Mouse (Mus musculus): ENCODE data around the gene Copb1.

GRCm38 (mm10) chr7:114214385-114214784, 40.1 kb downstream of the Copb1 start:
- TF ChIP-seq MAZ (IDR thresholded peaks at IDR 0.05; ENCODE audit: low read depth, low read length) (no peak), POLR2AphosphoS2 (IDR thresholded peaks at IDR 0.05; ENCODE audit: low read length) (no peak), CHD2 (IDR thresholded peaks at IDR 0.05; ENCODE audit: low read length) (no peak), USF1 (IDR thresholded peaks at IDR 0.05; ENCODE audit: low read depth, low read length) (no peak), POLR2A (IDR thresholded peaks at IDR 0.05; ENCODE audit: control insufficient read depth in 1 of 2, insufficient read depth in 1 of 2, low read depth in 1 of 2, low read length in 2 of 2, poor library complexity in 1 of 2) (no peak), RCOR1 (IDR thresholded peaks at IDR 0.05; ENCODE audit: low read depth, low read length) (no peak), EP300 (IDR thresholded peaks at IDR 0.05; ENCODE audit: low read depth in 1 of 2, low read length in 2 of 2) (no peak), CTCF (IDR thresholded peaks at IDR 0.05 in 2 of 3, conservative IDR thresholded peaks at IDR 0.05 in 1 of 3; ENCODE audit: control insufficient read depth in 1 of 3, insufficient read depth in 1 of 3, low read depth in 2 of 3, low read length in 3 of 3, poor library complexity in 1 of 3, severe bottlenecking in 1 of 3) (no peak), ZC3H11A (IDR thresholded peaks at IDR 0.05; ENCODE audit: low read depth, low read length) (no peak), ELF1 (IDR thresholded peaks at IDR 0.05; ENCODE audit: low read depth, low read length) (no peak), USF2 (IDR thresholded peaks at IDR 0.05; ENCODE audit: borderline replicate concordance in 1 of 2, insufficient read depth in 1 of 2, low read depth in 1 of 2, low read length in 2 of 2) (no peak)
